In the genomic region with DNA sequence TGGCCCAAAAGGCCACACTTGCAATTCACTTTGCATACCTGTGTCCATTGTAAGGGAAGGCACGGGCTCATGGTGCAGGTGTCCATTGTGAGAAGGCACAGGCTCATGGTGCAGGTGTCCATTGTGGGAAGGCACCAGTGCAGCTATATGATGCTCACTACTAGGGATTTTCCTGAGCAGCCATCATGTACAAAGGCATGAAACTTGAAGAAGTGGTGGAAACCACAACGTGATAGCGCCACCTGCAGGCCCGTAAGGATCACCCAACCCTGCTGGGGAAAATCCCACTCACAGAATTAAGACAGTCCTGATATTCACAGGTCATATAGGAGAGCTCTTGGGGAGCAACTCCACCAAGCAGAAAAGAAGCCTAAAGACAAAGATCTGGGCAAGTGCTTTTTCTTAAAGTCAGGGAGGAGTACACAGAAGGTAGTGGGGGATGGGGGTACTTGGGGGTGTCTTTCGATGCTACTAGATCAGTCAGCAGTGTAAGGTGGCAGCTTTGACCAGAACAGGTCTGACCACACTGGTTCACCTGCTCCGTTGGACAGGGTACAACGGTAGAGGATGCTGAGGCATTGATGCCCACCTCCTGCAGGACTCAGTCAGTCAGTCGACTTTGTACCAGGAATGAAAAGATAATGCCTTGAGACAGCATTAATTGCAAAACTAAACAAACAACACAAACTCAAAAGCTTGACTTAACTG, we compare ENCODE assay signal across 9 mouse cellular contexts. TPM values are rescaled to one million over a fixed set of nuclear protein-coding genes. Genes with fewer than 3 reads are reported as not detected.
DNase-seq lines count a peak whose midpoint lies in the region; ATAC-seq and TF ChIP-seq lines count a peak whose summit lies in the region.
"Had no signal": no experiment of that assay in that cellular context is flagged by ENCODE, and none has a peak within 500 bp of the region (broad histone marks: within the 10 kb centered on the region; RNA-seq: fewer than 3 reads in every experiment).

No protein-coding gene starts in this region.

- peak; percentile 67; the same call in 1 of the 2 replicates for TF ChIP-seq CTCF in spleen, adult 2 months (IDR thresholded peaks at IDR 0.05; ENCODE audit: extremely low read depth, insufficient read depth, insufficient read length, insufficient replicate concordance)

- intact Hi-C loops in left cerebral cortex, postnatal 25 days (cut with DNase I): loop anchor here (5.0 kb wide), 1 partner anchor 112 kb away; no protein-coding TSS in a partner anchor

- 39% methylated on average over 8 of the region's 8 CpGs for WGBS in hindbrain, embryonic 10.5 days
- WGBS in hindbrain, embryonic 12.5 days: 45% methylated on average over 8 of the region's 8 CpGs
- WGBS in embryonic facial prominence, embryonic 14.5 days: 39% methylated on average over 8 of the region's 8 CpGs
- 38% methylated on average over 8 of the region's 8 CpGs for WGBS in hindbrain, embryonic 13.5 days
- 37% methylated on average over 8 of the region's 8 CpGs for WGBS in midbrain, embryonic 11.5 days
- 49% methylated on average over 8 of the region's 8 CpGs for WGBS in spleen, adult 2 months

- H3K27ac ChIP-seq in hindbrain, embryonic 10.5 days: no peak overlapping the region
- no peak overlapping the region for H3K27ac ChIP-seq in hindbrain, embryonic 12.5 days
- H3K27ac ChIP-seq in embryonic facial prominence, embryonic 14.5 days (replicated peaks; ENCODE audit: low read depth, low read length): no peak overlapping the region
- no peak overlapping the region for H3K27ac ChIP-seq in hindbrain, embryonic 13.5 days
- H3K27ac ChIP-seq in midbrain, embryonic 11.5 days (ENCODE audit: low read depth, low read length): no peak overlapping the region
- no peak overlapping the region for H3K27ac ChIP-seq in spleen, adult 2 months (ENCODE audit: insufficient read depth, low read length)
- H3K27ac ChIP-seq: limb, embryonic 13.5 days had no signal

- H3K9me3 ChIP-seq in hindbrain, embryonic 10.5 days: no peaks in the 10 kb centered on the region
- H3K9me3 ChIP-seq in hindbrain, embryonic 12.5 days (replicated peaks): no peaks in the 10 kb centered on the region
- H3K9me3 ChIP-seq in embryonic facial prominence, embryonic 14.5 days (ENCODE audit: control insufficient read depth, low read length): no peaks in the 10 kb centered on the region
- no peaks in the 10 kb centered on the region for H3K9me3 ChIP-seq in hindbrain, embryonic 13.5 days
- H3K9me3 ChIP-seq in midbrain, embryonic 11.5 days (ENCODE audit: control insufficient read depth, low read length): no peaks in the 10 kb centered on the region
- H3K9me3 ChIP-seq: limb, embryonic 13.5 days had no signal

- no peaks in the 10 kb centered on the region for H3K27me3 ChIP-seq in hindbrain, embryonic 10.5 days (ENCODE audit: insufficient read depth, poor library complexity, severe bottlenecking)
- no peaks in the 10 kb centered on the region for H3K27me3 ChIP-seq in hindbrain, embryonic 12.5 days
- H3K27me3 ChIP-seq in embryonic facial prominence, embryonic 14.5 days (replicated peaks; ENCODE audit: control insufficient read depth, insufficient read depth, low read length): no peaks in the 10 kb centered on the region
- no peaks in the 10 kb centered on the region for H3K27me3 ChIP-seq in hindbrain, embryonic 13.5 days
- no peaks in the 10 kb centered on the region for H3K27me3 ChIP-seq in midbrain, embryonic 11.5 days (ENCODE audit: control insufficient read depth, insufficient read depth, low read length)
- no peaks in the 10 kb centered on the region for H3K27me3 ChIP-seq in spleen, adult 2 months (ENCODE audit: control insufficient read depth, insufficient read depth, low read length)
- H3K27me3 ChIP-seq: limb, embryonic 13.5 days had no signal

- H3K36me3 ChIP-seq in hindbrain, embryonic 10.5 days: peaks cover 11% of the 10 kb centered on the region
- H3K36me3 ChIP-seq in hindbrain, embryonic 12.5 days: peaks cover 13% of the 10 kb centered on the region
- peaks cover 13% of the 10 kb centered on the region; the same call in 1 of the 2 replicates for H3K36me3 ChIP-seq in embryonic facial prominence, embryonic 14.5 days (ENCODE audit: control insufficient read depth, insufficient read depth, low read length)
- peaks cover 25% of the 10 kb centered on the region for H3K36me3 ChIP-seq in hindbrain, embryonic 13.5 days
- no peaks in the 10 kb centered on the region; the same call in 1 of the 2 replicates for H3K36me3 ChIP-seq in midbrain, embryonic 11.5 days (ENCODE audit: control insufficient read depth, insufficient read depth, low read length)
- H3K36me3 ChIP-seq in spleen, adult 2 months (ENCODE audit: control insufficient read depth, insufficient read depth, low read length): no peaks in the 10 kb centered on the region

- H3K4me1 ChIP-seq in hindbrain, embryonic 10.5 days (replicated peaks): no peaks in the 10 kb centered on the region
- H3K4me1 ChIP-seq in hindbrain, embryonic 12.5 days: no peaks in the 10 kb centered on the region
- H3K4me1 ChIP-seq in embryonic facial prominence, embryonic 14.5 days (ENCODE audit: control insufficient read depth, insufficient read depth, low read length): no peaks in the 10 kb centered on the region
- H3K4me1 ChIP-seq in hindbrain, embryonic 13.5 days (replicated peaks): no peaks in the 10 kb centered on the region
- H3K4me1 ChIP-seq in midbrain, embryonic 11.5 days (ENCODE audit: control insufficient read depth, insufficient read depth, low read length): no peaks in the 10 kb centered on the region
- H3K4me1 ChIP-seq in spleen, adult 2 months (ENCODE audit: control insufficient read depth, insufficient read depth, insufficient read length): no peaks in the 10 kb centered on the region
- H3K4me1 ChIP-seq: limb, embryonic 13.5 days had no signal

- no peak overlapping the region for H3K9ac ChIP-seq in hindbrain, embryonic 12.5 days
- H3K9ac ChIP-seq in embryonic facial prominence, embryonic 14.5 days (ENCODE audit: low read depth, low read length): no peak overlapping the region
- no peak overlapping the region for H3K9ac ChIP-seq in hindbrain, embryonic 13.5 days
- no peak overlapping the region for H3K9ac ChIP-seq in midbrain, embryonic 11.5 days (ENCODE audit: low read length)
- H3K9ac ChIP-seq: limb, embryonic 13.5 days had no signal

- H3K4me3 ChIP-seq in hindbrain, embryonic 10.5 days: no peak overlapping the region
- no peak overlapping the region for H3K4me3 ChIP-seq in hindbrain, embryonic 12.5 days
- no peak overlapping the region for H3K4me3 ChIP-seq in embryonic facial prominence, embryonic 14.5 days (ENCODE audit: low read depth, low read length)
- no peak overlapping the region for H3K4me3 ChIP-seq in hindbrain, embryonic 13.5 days
- H3K4me3 ChIP-seq in midbrain, embryonic 11.5 days (ENCODE audit: low read depth, low read length): no peak overlapping the region
- no peak overlapping the region for H3K4me3 ChIP-seq in spleen, adult 2 months (ENCODE audit: extremely low read depth, insufficient read depth, insufficient read length)
- H3K4me3 ChIP-seq: limb, embryonic 13.5 days had no signal

- no peak for ATAC-seq in hindbrain, embryonic 12.5 days (ENCODE audit: low FRiP score)
- peak; percentile 15; the same call in 1 of the 2 replicates for ATAC-seq in embryonic facial prominence, embryonic 14.5 days (ENCODE audit: low read depth)
- peak; percentile 59; the same call in 1 of the 2 replicates for ATAC-seq in hindbrain, embryonic 13.5 days (ENCODE audit: low FRiP score)
- ATAC-seq in midbrain, embryonic 11.5 days (ENCODE audit: low FRiP score): peak; percentile 67

- peak; percentile 46 for DNase-seq in hindbrain, embryonic 10.5 days (ENCODE audit: low spot score)
- peak; percentile 61 for DNase-seq in adrenal gland, postnatal 25 days
- peak; percentile 69 for DNase-seq in embryonic facial prominence, embryonic 14.5 days (ENCODE audit: low spot score)
- DNase-seq in left cerebral cortex, postnatal 25 days (ENCODE audit: low spot score in 2 of 2): peak; percentile 69 to 73
- DNase-seq in midbrain, embryonic 11.5 days (ENCODE audit: low spot score, missing footprints): peak; percentile 53
- DNase-seq in spleen, adult 2 months (ENCODE audit: low read depth in 1 of 2, low spot score in 2 of 2): peak; percentile 21

- no peak for TF ChIP-seq POLR2A in spleen, adult 2 months (IDR thresholded peaks at IDR 0.05; ENCODE audit: low read depth, low read length)

- H3K4me2 ChIP-seq in hindbrain, embryonic 12.5 days (replicated peaks): no peak overlapping the region
- no peak overlapping the region for H3K4me2 ChIP-seq in embryonic facial prominence, embryonic 14.5 days (ENCODE audit: low read depth, low read length)
- H3K4me2 ChIP-seq in hindbrain, embryonic 13.5 days: no peak overlapping the region
- H3K4me2 ChIP-seq in midbrain, embryonic 11.5 days: no peak overlapping the region
- H3K4me2 ChIP-seq: limb, embryonic 13.5 days had no signal

RNA-seq across cellular contexts. Expression of a gene that starts 11.1 kb away (rescaled TPM):
- polyA plus RNA-seq in hindbrain, embryonic 10.5 days (2016; fragmentation: Nextera tagmentation; extraction: Ambion mirVana): 4.1 and 5.5 TPM in 2 replicates
- polyA plus RNA-seq in hindbrain, embryonic 12.5 days (2016; fragmentation: Nextera tagmentation; extraction: Ambion mirVana): 11.6 and 13.3 TPM in 2 replicates
- total RNA-seq in adrenal gland, postnatal 25 days (2021): not detected in 2 replicates
- polyA plus RNA-seq in embryonic facial prominence, embryonic 14.5 days (2014; fragmentation: Nextera tagmentation; extraction: Ambion mirVana): 46.9 and 47.6 TPM in 2 replicates
- 11.8 and 13.3 TPM in 2 replicates for polyA plus RNA-seq in hindbrain, embryonic 13.5 days (2015; fragmentation: Nextera tagmentation; extraction: Ambion mirVana)
- not detected for total RNA-seq in left cerebral cortex, postnatal 25 days (2021)
- 5.3 and 6.9 TPM in 2 replicates for polyA plus RNA-seq in midbrain, embryonic 11.5 days (2014; fragmentation: Nextera tagmentation; extraction: Ambion mirVana)
- polyA plus RNA-seq in spleen, adult 2 months (2012; rRNA removed): 1.2 and 1.4 TPM in 2 replicates

RNA-seq across cellular contexts. Expression of a gene that starts 29.8 kb away (rescaled TPM):
- not detected in 2 replicates for polyA plus RNA-seq in hindbrain, embryonic 10.5 days (2016; fragmentation: Nextera tagmentation; extraction: Ambion mirVana)
- polyA plus RNA-seq in hindbrain, embryonic 12.5 days (2016; fragmentation: Nextera tagmentation; extraction: Ambion mirVana): not detected in 2 replicates
- 0.24 TPM in 1 of 2 replicates, not detected in the other for total RNA-seq in adrenal gland, postnatal 25 days (2021)
- polyA plus RNA-seq in embryonic facial prominence, embryonic 14.5 days (2014; fragmentation: Nextera tagmentation; extraction: Ambion mirVana): not detected in 2 replicates
- not detected in 2 replicates for polyA plus RNA-seq in hindbrain, embryonic 13.5 days (2015; fragmentation: Nextera tagmentation; extraction: Ambion mirVana)
- total RNA-seq in left cerebral cortex, postnatal 25 days (2021): under 1 TPM; 0.09 to 0.37 TPM
- polyA plus RNA-seq in midbrain, embryonic 11.5 days (2014; fragmentation: Nextera tagmentation; extraction: Ambion mirVana): not detected in 2 replicates
- not detected in 2 replicates for polyA plus RNA-seq in spleen, adult 2 months (2012; rRNA removed)
- polyA plus RNA-seq: limb, embryonic 13.5 days had no signal

RNA-seq across cellular contexts. Expression of a gene that starts 29.8 kb away (rescaled TPM):
- 21.0 and 43.7 TPM in 2 replicates for polyA plus RNA-seq in hindbrain, embryonic 10.5 days (2016; fragmentation: Nextera tagmentation; extraction: Ambion mirVana)
- 62.9 and 69.2 TPM in 2 replicates for polyA plus RNA-seq in hindbrain, embryonic 12.5 days (2016; fragmentation: Nextera tagmentation; extraction: Ambion mirVana)
- 72.9 and 75.5 TPM in 2 replicates for total RNA-seq in adrenal gland, postnatal 25 days (2021)
- 47.3 and 50.3 TPM in 2 replicates for polyA plus RNA-seq in embryonic facial prominence, embryonic 14.5 days (2014; fragmentation: Nextera tagmentation; extraction: Ambion mirVana)
- polyA plus RNA-seq in hindbrain, embryonic 13.5 days (2015; fragmentation: Nextera tagmentation; extraction: Ambion mirVana): 113 and 118 TPM in 2 replicates
- 100 to 1,000 TPM; 698 to 767 TPM for total RNA-seq in left cerebral cortex, postnatal 25 days (2021)
- polyA plus RNA-seq in midbrain, embryonic 11.5 days (2014; fragmentation: Nextera tagmentation; extraction: Ambion mirVana): 27.2 and 29.7 TPM in 2 replicates
- polyA plus RNA-seq in spleen, adult 2 months (2012; rRNA removed): 21.2 and 22.5 TPM in 2 replicates

Comparison
In these comparisons a context has a peak if more than half of its experiments do, and no peak if none do; other contexts are left out.
1. DNase-seq: peak in every context shown above with its lines; median percentile 71 in left cerebral cortex, postnatal 25 days; 69 in embryonic facial prominence, embryonic 14.5 days; 61 in adrenal gland, postnatal 25 days; 53 in midbrain, embryonic 11.5 days; 46 in hindbrain, embryonic 10.5 days; 21 in spleen, adult 2 months.